Comparison of ENCODE assay signal across 13 mouse cellular contexts in the genomic region with DNA sequence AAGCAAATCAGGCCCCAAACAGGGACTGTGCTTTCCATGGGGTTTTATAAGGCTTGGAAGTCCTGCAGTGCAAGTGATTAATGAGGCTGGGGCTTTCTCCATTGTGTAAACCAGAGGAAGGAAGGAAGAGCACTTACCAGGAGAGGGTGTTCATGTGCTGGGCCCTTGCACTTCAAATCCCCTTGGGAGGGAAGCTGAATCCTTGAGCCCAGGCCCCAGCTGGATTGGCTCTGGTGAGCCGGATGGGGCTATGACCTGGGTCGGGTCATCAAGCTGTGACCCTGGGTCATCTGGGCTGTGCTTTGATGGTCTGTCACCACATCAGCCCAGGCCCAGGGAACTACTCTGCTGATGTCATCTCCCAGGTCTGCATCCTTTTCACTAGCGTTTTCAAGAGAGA. TPM values are rescaled to one million over a fixed set of nuclear protein-coding genes. Genes with fewer than 3 reads are reported as not detected.
DNase-seq lines count a peak whose midpoint lies in the region; ATAC-seq lines count a peak whose summit lies in the region.
"Had no signal": no experiment of that assay in that cellular context is flagged by ENCODE, and none has a peak within 500 bp of the region (broad histone marks: within the 10 kb centered on the region; RNA-seq: fewer than 3 reads in every experiment).

No protein-coding gene starts in this region.

- peak overlapping the region; percentile 53; the same call in 1 of the 2 replicates for H3K27ac ChIP-seq in hindbrain, embryonic 10.5 days
- no peak overlapping the region for H3K27ac ChIP-seq in hindbrain, embryonic 16.5 days (ENCODE audit: low read depth, low read length)
- H3K27ac ChIP-seq in kidney, embryonic 16.5 days (ENCODE audit: low read length) = peak overlapping the region; percentile 27; the same call in 1 of the 2 replicates
- H3K27ac ChIP-seq: left cerebral cortex, adult 2 months; limb, embryonic 15.5 days had no signal

- no peak overlapping the region for H3K9ac ChIP-seq in hindbrain, embryonic 16.5 days (ENCODE audit: low read depth, low read length)
- H3K9ac ChIP-seq in kidney, embryonic 16.5 days (replicated peaks; ENCODE audit: low read length) = no peak overlapping the region
- H3K9ac ChIP-seq: limb, embryonic 15.5 days had no signal

- no peak overlapping the region for H3K4me3 ChIP-seq in hindbrain, embryonic 10.5 days
- H3K4me3 ChIP-seq in hindbrain, embryonic 16.5 days (ENCODE audit: low read length) = no peak overlapping the region
- no peak overlapping the region for H3K4me3 ChIP-seq in kidney, embryonic 16.5 days (ENCODE audit: low read length)
- H3K4me3 ChIP-seq: left cerebral cortex, adult 2 months; limb, embryonic 15.5 days; myocyte had no signal

- intact Hi-C loops in gastrocnemius, postnatal 36 days (cut with DNase I) = no loop called here

- no peaks in the 10 kb centered on the region for H3K9me3 ChIP-seq in hindbrain, embryonic 10.5 days
- H3K9me3 ChIP-seq in hindbrain, embryonic 16.5 days (ENCODE audit: control insufficient read depth, low read length) = no peaks in the 10 kb centered on the region
- no peaks in the 10 kb centered on the region for H3K9me3 ChIP-seq in kidney, embryonic 16.5 days (ENCODE audit: low read length)
- H3K9me3 ChIP-seq: limb, embryonic 15.5 days had no signal

- DNase-seq in hindbrain, embryonic 10.5 days (ENCODE audit: low spot score) = peak; percentile 51
- peak; percentile 78 for DNase-seq in adrenal gland, adult 2 months
- DNase-seq in embryo, embryonic 10.5 days (ENCODE audit: low spot score) = peak; percentile 69
- no peak for DNase-seq in gastrocnemius, postnatal 36 days
- DNase-seq in c-Kit-positive CD71-positive TER-119-positive erythroid progenitor cells, embryonic 14.5 days (ENCODE audit: low spot score) = no peak
- DNase-seq: cerebellum, postnatal 36 days had no signal

- WGBS in hindbrain, embryonic 10.5 days = 9% methylated on average over 3 of the region's 3 CpGs
- 23% methylated on average over 3 of the region's 3 CpGs for WGBS in hindbrain, embryonic 16.5 days
- 11% methylated on average over 3 of the region's 3 CpGs for WGBS in kidney, embryonic 16.5 days

- H3K4me2 ChIP-seq in hindbrain, embryonic 16.5 days (ENCODE audit: low read length) = no peak overlapping the region
- no peak overlapping the region for H3K4me2 ChIP-seq in kidney, embryonic 16.5 days (replicated peaks; ENCODE audit: low read depth, low read length)
- H3K4me2 ChIP-seq: limb, embryonic 15.5 days had no signal

- no peak for ATAC-seq in hindbrain, embryonic 16.5 days
- ATAC-seq in kidney, embryonic 16.5 days (ENCODE audit: low FRiP score, low TSS enrichment) = peak; percentile 67
- ATAC-seq in megakaryocyte, adult 5-6 weeks (ENCODE audit: poor library complexity, severe bottlenecking) = no peak

- H3K4me1 ChIP-seq in hindbrain, embryonic 10.5 days (replicated peaks) = peaks cover 44% of the 10 kb centered on the region
- no peaks in the 10 kb centered on the region for H3K4me1 ChIP-seq in hindbrain, embryonic 16.5 days (ENCODE audit: control insufficient read depth, insufficient read depth, low read depth, low read length)
- H3K4me1 ChIP-seq in kidney, embryonic 16.5 days (ENCODE audit: insufficient read depth, low read length) = no peaks in the 10 kb centered on the region

- H3K36me3 ChIP-seq in hindbrain, embryonic 10.5 days = no peaks in the 10 kb centered on the region
- no peaks in the 10 kb centered on the region for H3K36me3 ChIP-seq in hindbrain, embryonic 16.5 days (ENCODE audit: control insufficient read depth, insufficient read depth, low read length)
- H3K36me3 ChIP-seq in kidney, embryonic 16.5 days (ENCODE audit: insufficient read depth, low read length) = no peaks in the 10 kb centered on the region
- H3K36me3 ChIP-seq: G1E; limb, embryonic 15.5 days had no signal

- H3K27me3 ChIP-seq in hindbrain, embryonic 10.5 days (ENCODE audit: insufficient read depth, poor library complexity, severe bottlenecking) = peaks cover 18% of the 10 kb centered on the region
- peaks cover 7% of the 10 kb centered on the region for H3K27me3 ChIP-seq in hindbrain, embryonic 16.5 days (replicated peaks; ENCODE audit: control insufficient read depth, insufficient read depth, low read length)
- H3K27me3 ChIP-seq in kidney, embryonic 16.5 days (ENCODE audit: insufficient read depth, low read length) = 0 out of 2 replicates have a peak, but pooled peaks cover 5% of the 10 kb centered on the region

RNA-seq across cellular contexts. Expression of a gene that starts 16.9 kb away (rescaled TPM):
- polyA plus RNA-seq in hindbrain, embryonic 10.5 days (2016; fragmentation: Nextera tagmentation; extraction: Ambion mirVana) = 38.1 and 45.2 TPM in 2 replicates
- polyA plus RNA-seq in hindbrain, embryonic 16.5 days (2015; fragmentation: Nextera tagmentation; extraction: Ambion mirVana) = 9.0 and 10.5 TPM in 2 replicates
- 10 to 100 TPM in 1 of 2 experiments, 1 to 10 TPM in 1; 7.4 to 14.6 TPM for total RNA-seq in adrenal gland, adult 2 months (2021)
- polyA plus RNA-seq in adrenal gland, adult 2 months (2012; rRNA removed) = 28.8 and 33.6 TPM in 2 replicates
- 14.5 and 14.7 TPM in 2 replicates for polyA plus RNA-seq in kidney, embryonic 16.5 days (2015; fragmentation: Nextera tagmentation; extraction: Ambion mirVana)
- total RNA-seq in gastrocnemius, postnatal 36 days (2021) = 1 to 10 TPM in 1 of 2 experiments, under 1 TPM in 1; 0.64 to 1.5 TPM
- not detected in 2 replicates for total RNA-seq in megakaryocyte, adult 5-6 weeks (2015)
- 0.22 TPM in 1 of 2 replicates, not detected in the other for total RNA-seq in megakaryocyte, adult 5-6 weeks (2017)
- polyA plus RNA-seq: G1E had no signal

Comparison
In these comparisons a context has a peak if more than half of its experiments do, and no peak if none do; other contexts are left out.
1. DNase-seq: peak in hindbrain, embryonic 10.5 days (single experiment), adrenal gland, adult 2 months (single experiment) and embryo, embryonic 10.5 days (single experiment); none in gastrocnemius, postnatal 36 days (0 of 2) and c-Kit-positive CD71-positive TER-119-positive erythroid progenitor cells, embryonic 14.5 days (single experiment).